Mouse (Mus musculus) CH12.LX (cell line): ENCODE results near the gene Lamp1. TPM values are rescaled to one million over a fixed set of nuclear protein-coding genes. Genes with fewer than 3 reads are reported as not detected.

Source experiments
- DNase-seq: peaks from one replicate; pipeline ENCODE4 v3.0.0-alpha.2; 2013; ENCODE audit errors: extremely low read depth
- H3K27ac ChIP-seq: 2 replicates; pipeline ENCODE4 v1.5.1; 2012; ENCODE audit warnings: low read depth, mild to moderate bottlenecking, control low read depth, moderate library complexity; ENCODE audit not compliant: insufficient read depth
- H3K27me3 ChIP-seq: replicated peaks from 2 replicates; pipeline ENCODE3; 2012; ENCODE audit warnings: inconsistent platforms
- H3K36me3 ChIP-seq, 2 experiments: replicated peaks in 1 of 2; 2 replicates each; pipeline versions ENCODE3 to v1.6.1; 2012; ENCODE audit warnings: inconsistent platforms in 1 of 2, low read length in 1 of 2, mild to moderate bottlenecking in 1 of 2, mixed read lengths in 1 of 2, moderate library complexity in 1 of 2; ENCODE audit not compliant: control insufficient read depth in 1 of 2, insufficient read depth in 1 of 2
- H3K4me1 ChIP-seq, 2 experiments: 2 replicates each; pipeline ENCODE4 v1.6.1; 2012; ENCODE audit warnings: inconsistent platforms in 1 of 2, moderate library complexity in 1 of 2; ENCODE audit not compliant: insufficient read depth in 2 of 2, control insufficient read depth in 1 of 2
- H3K4me2 ChIP-seq: 2 replicates; pipeline ENCODE4 v1.6.1; 2012; ENCODE audit warnings: low read depth, mild to moderate bottlenecking, control low read depth; ENCODE audit not compliant: poor library complexity, insufficient read depth, severe bottlenecking
- H3K4me3 ChIP-seq, 3 experiments: fragments of 150-350 bp in 1 of 3; sonication (generic) in 1 of 3; replicated peaks in 1 of 3; 2 replicates each; pipeline versions ENCODE3 to v1.5.1; 2011 to 2012; ENCODE audit warnings: low read depth in 2 of 3, low read length in 2 of 3, mild to moderate bottlenecking in 2 of 3, moderate library complexity in 2 of 3, control low read depth in 1 of 3, improper control_type of control experiment in 1 of 3, inconsistent platforms in 1 of 3, mixed read lengths in 1 of 3; ENCODE audit not compliant: poor library complexity in 1 of 3
- H3K79me2 ChIP-seq: replicated peaks from 2 replicates; pipeline ENCODE4 v1.6.1; 2012; ENCODE audit warnings: mild to moderate bottlenecking, moderate library complexity; ENCODE audit not compliant: control insufficient read depth, poor library complexity, insufficient read depth, severe bottlenecking; ENCODE audit errors: extremely low read depth
- H3K9ac ChIP-seq: 2 replicates; pipeline ENCODE4 v1.6.1; 2012; ENCODE audit warnings: low read depth, mild to moderate bottlenecking, control low read depth, moderate library complexity; ENCODE audit not compliant: insufficient read depth
- H3K9me3 ChIP-seq: replicated peaks from 2 replicates; pipeline ENCODE3; 2012; ENCODE audit warnings: low read length, inconsistent platforms, mixed read lengths
- CTCF ChIP-seq, 2 experiments: IDR thresholded peaks in 1 of 2; conservative IDR thresholded peaks in 1 of 2; 2 replicates each; pipeline ENCODE4 v1.5.1; 2011 to 2012; ENCODE audit warnings: low read depth in 2 of 2, low read length in 2 of 2, improper control_type of control experiment in 1 of 2, inconsistent platforms in 1 of 2, mild to moderate bottlenecking in 1 of 2, moderate library complexity in 1 of 2
- E2F4 ChIP-seq: IDR thresholded peaks from 2 replicates; pipeline ENCODE4 v1.6.1; 2011; ENCODE audit warnings: low read depth, low read length, improper control_type of control experiment; ENCODE audit not compliant: insufficient replicate concordance
- EP300 ChIP-seq: IDR thresholded peaks from 2 replicates; pipeline ENCODE4 v1.6.1; 2011; ENCODE audit warnings: low read length, improper control_type of control experiment
- ETS1 ChIP-seq: conservative IDR thresholded peaks from 2 replicates; pipeline ENCODE4 v1.6.1; 2012; ENCODE audit warnings: low read depth, mild to moderate bottlenecking, inconsistent platforms, low read length, improper control_type of control experiment, moderate library complexity
- GABPA ChIP-seq: IDR thresholded peaks from 2 replicates; pipeline ENCODE4 v1.6.1; 2012; ENCODE audit warnings: low read depth, low read length, improper control_type of control experiment, inconsistent platforms; ENCODE audit not compliant: insufficient replicate concordance
- HCFC1 ChIP-seq: IDR thresholded peaks from 2 replicates; pipeline ENCODE4 v1.6.1; 2012; ENCODE audit warnings: low read depth, mild to moderate bottlenecking, inconsistent platforms, low read length, improper control_type of control experiment
- IRF4 ChIP-seq: IDR thresholded peaks from 2 replicates; pipeline ENCODE4 v1.6.1; 2014; ENCODE audit warnings: low read depth, mild to moderate bottlenecking, inconsistent platforms, low read length, improper control_type of control experiment
- JUN ChIP-seq: IDR thresholded peaks from 2 replicates; pipeline ENCODE4 v1.6.1; 2011; ENCODE audit warnings: low read depth, mild to moderate bottlenecking, low read length, improper control_type of control experiment, moderate library complexity; ENCODE audit not compliant: insufficient read depth
- JUND ChIP-seq: conservative IDR thresholded peaks from 2 replicates; pipeline ENCODE4 v1.6.1; 2011; ENCODE audit warnings: low read depth, low read length, improper control_type of control experiment
- KAT2A ChIP-seq: IDR thresholded peaks from 2 replicates; pipeline ENCODE4 v1.6.1; 2012; ENCODE audit warnings: low read length, improper control_type of control experiment, inconsistent platforms; ENCODE audit not compliant: insufficient replicate concordance
- MAX ChIP-seq: IDR thresholded peaks from 2 replicates; pipeline ENCODE4 v1.6.1; 2011; ENCODE audit warnings: low read length, improper control_type of control experiment
- MEF2A ChIP-seq: IDR thresholded peaks from 2 replicates; pipeline ENCODE4 v1.6.1; 2014; ENCODE audit warnings: low read depth, mild to moderate bottlenecking, inconsistent platforms, low read length, improper control_type of control experiment, borderline replicate concordance
- MXI1 ChIP-seq: IDR thresholded peaks from 2 replicates; pipeline ENCODE4 v1.6.1; 2011; ENCODE audit warnings: mild to moderate bottlenecking, low read depth, low read length, improper control_type of control experiment
- NELFE ChIP-seq: IDR thresholded peaks from 2 replicates; pipeline ENCODE4 v1.6.1; 2011; ENCODE audit warnings: low read depth, low read length, improper control_type of control experiment
- NRF1 ChIP-seq: IDR thresholded peaks from 2 replicates; pipeline ENCODE4 v1.6.1; 2014; ENCODE audit warnings: low read depth, mild to moderate bottlenecking, inconsistent platforms, low read length, improper control_type of control experiment, moderate library complexity
- PAX5 ChIP-seq: IDR thresholded peaks from 2 replicates; pipeline ENCODE4 v1.6.1; 2012; ENCODE audit warnings: low read length, inconsistent platforms, mixed read lengths
- POLR2A ChIP-seq: IDR thresholded peaks from 2 replicates; pipeline ENCODE4 v1.6.1; 2011; ENCODE audit warnings: low read depth, mild to moderate bottlenecking, improper control_type of control experiment, low read length
- POLR2AphosphoS2 ChIP-seq: IDR thresholded peaks from 2 replicates; pipeline ENCODE4 v1.6.1; 2011; ENCODE audit warnings: low read depth, low read length, improper control_type of control experiment
- RAD21 ChIP-seq: IDR thresholded peaks from 2 replicates; pipeline ENCODE4 v1.6.1; 2011; ENCODE audit warnings: low read depth, mild to moderate bottlenecking, low read length, improper control_type of control experiment, moderate library complexity
- RCOR1 ChIP-seq: conservative IDR thresholded peaks from 2 replicates; pipeline ENCODE4 v1.6.1; 2012; ENCODE audit warnings: low read depth, mild to moderate bottlenecking, inconsistent platforms, low read length, improper control_type of control experiment
- SIN3A ChIP-seq: IDR thresholded peaks from 2 replicates; pipeline ENCODE4 v1.6.1; 2012; ENCODE audit warnings: low read length, improper control_type of control experiment, inconsistent platforms
- SMC3 ChIP-seq: IDR thresholded peaks from 2 replicates; pipeline ENCODE4 v1.6.1; 2011; ENCODE audit warnings: low read depth, low read length, improper control_type of control experiment
- TBP ChIP-seq: conservative IDR thresholded peaks from 2 replicates; pipeline ENCODE4 v1.6.1; 2011; ENCODE audit warnings: low read depth, low read length, improper control_type of control experiment
- TCF12 ChIP-seq: IDR thresholded peaks from 2 replicates; pipeline ENCODE4 v1.6.1; 2014; ENCODE audit warnings: low read depth, mild to moderate bottlenecking, inconsistent platforms, low read length, improper control_type of control experiment
- USF1 ChIP-seq: IDR thresholded peaks from 2 replicates; pipeline ENCODE4 v1.6.1; 2014; ENCODE audit warnings: low read depth, mild to moderate bottlenecking, inconsistent platforms, low read length, improper control_type of control experiment
- USF2 ChIP-seq: conservative IDR thresholded peaks from 2 replicates; pipeline ENCODE4 v1.6.1; 2011; ENCODE audit warnings: low read depth, low read length, improper control_type of control experiment
- ZC3H11A ChIP-seq: IDR thresholded peaks from 2 replicates; pipeline ENCODE4 v1.6.1; 2012; ENCODE audit warnings: low read depth, mild to moderate bottlenecking, inconsistent platforms, low read length, improper control_type of control experiment
- ZMIZ1 ChIP-seq: IDR thresholded peaks from 2 replicates; pipeline ENCODE4 v1.6.1; 2012; ENCODE audit warnings: low read depth, mild to moderate bottlenecking, inconsistent platforms, low read length, improper control_type of control experiment
- dilution Hi-C: fragments of 300-500 bp; cut with MboI; formaldehyde crosslinking; loops from 2 replicates; pipeline ENCODE4 v1.14.3; 2020; ENCODE audit warnings: low sequenced_read_pairs; ENCODE audit not compliant: extremely low pct_unique_long_range_greater_than_20kb, extremely low pct_ligation_motif_present
- in situ Hi-C: fragments of 300-500 bp; cut with MboI; formaldehyde crosslinking; loops from 3 replicates; pipeline ENCODE4 v1.14.3; 2019; ENCODE audit warnings: low sequenced_read_pairs, low pct_ligation_motif_present, low pct_unique_long_range_greater_than_20kb, mixed read lengths
- polyA plus RNA-seq: library from polyadenylated mRNA; unstranded; fragments of >175 nt; gene quantifications from 2 replicates; pipeline ENCODE4 v1.2.1, GENCODE M21; 2012; ENCODE audit warnings: low read depth; ENCODE audit not compliant: insufficient read length
- total RNA-seq, 2 experiments: library from RNA; depleted of rRNA; stranded (reverse); fragments of 300-350 nt in 1 of 2; fragments of >200 nt in 1 of 2; gene quantifications; 2 replicates each; pipeline ENCODE4 v1.2.3; 2012 to 2014

Lamp1 gene
- total and polyA plus RNA-seq, 3 experiments: 56.7 to 69.4 (median 64.3) TPM

DNA sequence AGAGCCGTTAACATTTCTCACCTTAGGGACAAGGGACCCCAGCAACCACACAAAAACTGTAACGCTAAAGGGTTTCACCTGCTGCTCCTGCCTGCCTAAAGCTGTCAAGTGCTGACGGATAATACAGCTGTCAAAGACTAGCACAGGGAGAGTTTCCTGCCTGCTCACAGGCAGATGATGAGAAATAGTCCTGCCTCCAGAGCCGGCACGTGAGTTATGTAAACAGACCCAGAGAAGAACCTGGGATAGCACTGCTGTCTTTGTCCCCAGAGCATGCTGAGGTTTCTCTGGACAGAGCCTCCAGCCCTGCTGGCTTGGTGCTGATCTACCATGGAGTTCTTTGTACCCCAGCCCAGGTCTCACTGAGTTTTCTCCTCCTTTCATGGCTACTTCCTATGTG lies 58.1 kb downstream of the Lamp1 start:
- Histone ChIP-seq H3K9me3 (no peaks in the 10 kb centered on the region), H3K27ac (no peak overlapping the region)

DNA sequence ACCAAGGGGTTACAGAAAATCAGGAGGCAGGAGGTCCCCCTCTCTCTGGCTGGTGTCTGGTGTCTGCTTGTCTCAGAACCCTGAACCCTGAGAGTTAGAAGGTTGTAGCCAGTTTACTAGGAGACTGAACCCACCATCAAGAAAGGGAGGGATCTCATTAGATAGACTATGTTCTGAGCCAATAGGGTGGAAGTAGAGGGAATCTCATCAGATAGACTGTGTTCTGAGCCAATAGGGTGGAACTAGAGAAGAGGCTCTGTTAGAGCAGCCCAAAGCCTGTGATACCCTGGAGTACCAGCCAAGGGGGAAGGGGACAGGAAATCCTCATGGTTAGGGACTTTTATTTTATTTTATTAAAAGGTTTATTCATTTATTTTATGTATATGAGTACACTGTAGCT lies 59.0 kb downstream of the Lamp1 start:
- in situ Hi-C loops: loop anchor here (25.0 kb wide), 1 partner anchor 231 kb away; no protein-coding TSS in a partner anchor
- H3K9ac ChIP-seq: no peak overlapping the region
- no peaks in the 10 kb centered on the region for H3K79me2 ChIP-seq
- H3K4me3 ChIP-seq: no peak overlapping the region
- H3K4me2 ChIP-seq: no peak overlapping the region
- H3K9me3 ChIP-seq: no peaks in the 10 kb centered on the region
- dilution Hi-C loops: no loop called here
- TF ChIP-seq POLR2AphosphoS2: no peak
- no peak for TF ChIP-seq SIN3A
- TF ChIP-seq POLR2A: no peak
- TF ChIP-seq E2F4: no peak
- TF ChIP-seq RCOR1: no peak
- no peak for TF ChIP-seq TBP
- TF ChIP-seq KAT2A: no peak
- no peak for TF ChIP-seq SMC3
- TF ChIP-seq MAX: no peak
- TF ChIP-seq NELFE: no peak
- TF ChIP-seq USF2: no peak
- TF ChIP-seq JUND: no peak
- TF ChIP-seq ZC3H11A: no peak
- TF ChIP-seq ETS1: no peak
- TF ChIP-seq IRF4: no peak
- TF ChIP-seq NRF1: no peak
- no peak for TF ChIP-seq RAD21
- TF ChIP-seq ZMIZ1: no peak
- no peak for TF ChIP-seq MEF2A
- peaks cover 18 to 29% of the 10 kb centered on the region in 2 experiments for H3K4me1 ChIP-seq
- H3K27me3 ChIP-seq: peaks cover 68% of the 10 kb centered on the region
- H3K27ac ChIP-seq: no peak overlapping the region
- H3K36me3 ChIP-seq: no peaks in the 10 kb centered on the region
- DNase-seq: no peak

More for the DNA sequence above, 58.1 kb downstream of the Lamp1 start:
- Histone ChIP-seq H3K79me2 (no peaks in the 10 kb centered on the region), H3K4me3 (no peak overlapping the region), H3K4me1 (peaks cover 22 to 36% of the 10 kb centered on the region in 2 experiments), H3K9ac (no peak overlapping the region), H3K36me3 (no peaks in the 10 kb centered on the region), H3K27me3 (peaks cover 65% of the 10 kb centered on the region), H3K4me2 (no peak overlapping the region)
- in situ Hi-C loops (loop anchor here (25.0 kb wide), 1 partner anchor 230 kb away; no protein-coding TSS in a partner anchor), dilution Hi-C loops (no loop called here)
- DNase-seq: no peak
- TF ChIP-seq POLR2A (no peak), GABPA (no peak), HCFC1 (no peak), IRF4 (no peak), USF2 (no peak), CTCF (conservative IDR thresholded peaks at IDR 0.05 in 1 of 2, IDR thresholded peaks at IDR 0.05 in 1 of 2; ENCODE audit: low read depth in 2 of 2, low read length in 2 of 2) (no peak), JUN (no peak), EP300 (no peak), USF1 (no peak), ETS1 (no peak), PAX5 (no peak), ZC3H11A (no peak), TCF12 (no peak), MXI1 (no peak), JUND (no peak)
